Mouse (Mus musculus) G1E (cell line): ENCODE results near the gene Nell1.

ENCODE experiments used
- CTCF ChIP-seq: IDR thresholded peaks from 2 replicates; pipeline ENCODE4 v1.5.1; 2012; ENCODE audit warnings: low read depth, low read length, inconsistent platforms, mixed read lengths
- GATA1 ChIP-seq: IDR thresholded peaks from 2 replicates; pipeline ENCODE4 v1.6.1; 2012; ENCODE audit warnings: borderline replicate concordance, low read length, inconsistent platforms, mixed read lengths
- GATA2 ChIP-seq: IDR thresholded peaks from 2 replicates; pipeline ENCODE4 v1.6.1; 2012; ENCODE audit warnings: low read depth, low read length, inconsistent platforms, borderline replicate concordance

DNA sequence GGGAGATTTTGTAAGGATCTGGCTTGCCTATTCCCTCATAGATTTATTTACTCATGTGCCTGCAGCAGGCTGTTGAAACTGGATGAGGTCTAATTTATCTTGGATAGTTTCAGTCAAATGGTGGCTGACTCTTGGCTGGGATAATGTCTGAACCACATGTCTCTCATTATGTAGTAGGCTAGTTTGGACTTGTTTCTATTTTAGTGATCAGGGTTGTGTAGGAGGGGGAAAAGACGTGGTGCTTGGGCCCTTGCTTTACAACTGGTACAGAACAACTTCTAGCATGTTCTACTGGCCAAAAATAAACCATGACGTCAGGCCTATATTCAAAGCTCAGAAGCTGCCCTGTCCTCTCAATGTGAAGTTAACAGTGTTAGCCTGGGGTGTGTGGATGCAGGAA is 230.6 kb downstream of the Nell1 start:
- TF ChIP-seq CTCF (no peak), GATA1 (no peak), GATA2 (no peak)
